Mouse (Mus musculus) hindbrain, embryonic 10.5 days (tissue): ENCODE data around the gene Cd72. TPM values are rescaled to one million over a fixed set of nuclear protein-coding genes. Genes with fewer than 3 reads are reported as not detected.
A peak's percentile ranks its signal among the peaks of the same experiment; 100 is the strongest.

Experiments
- DNase-seq: peaks from one replicate; pipeline ENCODE4 v3.0.0-alpha.2; 2017; ENCODE audit warnings: low spot score
- H3K27ac ChIP-seq: fragments of 300-500 bp; sonication (generic); 2 replicates; pipeline ENCODE4 v1.5.1; 2016; ENCODE audit warnings: mild to moderate bottlenecking, moderate library complexity
- H3K27me3 ChIP-seq: fragments of 300-500 bp; sonication (generic); 2 replicates; pipeline ENCODE4 v1.6.1; 2016; ENCODE audit warnings: mild to moderate bottlenecking; ENCODE audit not compliant: poor library complexity, insufficient read depth, severe bottlenecking
- H3K36me3 ChIP-seq: fragments of 300-500 bp; sonication (generic); 2 replicates; pipeline ENCODE4 v1.6.1; 2016; ENCODE audit warnings: mild to moderate bottlenecking, moderate library complexity
- H3K4me1 ChIP-seq: fragments of 300-500 bp; sonication (generic); replicated peaks from 2 replicates; pipeline ENCODE4 v1.6.1; 2016; ENCODE audit warnings: mild to moderate bottlenecking
- H3K4me3 ChIP-seq: fragments of 300-500 bp; sonication (generic); 2 replicates; pipeline ENCODE4 v1.5.1; 2016; ENCODE audit warnings: mild to moderate bottlenecking, moderate library complexity
- H3K9me3 ChIP-seq: fragments of 300-500 bp; sonication (generic); 2 replicates; pipeline ENCODE4 v1.6.1; 2016; ENCODE audit warnings: mild to moderate bottlenecking, moderate library complexity
- WGBS: fragments of 180-500 bp; shearing (Covaris S2); methylation state at CpG from one replicate; pipeline ENCODE4 v1.1.7; 2016; 5-methylcytosine and 5-hydroxymethylcytosine counted together
- polyA plus RNA-seq: library from polyadenylated mRNA; unstranded; fragments of >200 nt; fragmentation: Nextera tagmentation; extraction: Ambion mirVana; gene quantifications from 2 replicates; pipeline ENCODE4 v1.2.1, GENCODE M21; 2016

The Cd72 gene
- polyA plus RNA-seq, 1 experiment from 2014 or later = 2.4 TPM

DNA sequence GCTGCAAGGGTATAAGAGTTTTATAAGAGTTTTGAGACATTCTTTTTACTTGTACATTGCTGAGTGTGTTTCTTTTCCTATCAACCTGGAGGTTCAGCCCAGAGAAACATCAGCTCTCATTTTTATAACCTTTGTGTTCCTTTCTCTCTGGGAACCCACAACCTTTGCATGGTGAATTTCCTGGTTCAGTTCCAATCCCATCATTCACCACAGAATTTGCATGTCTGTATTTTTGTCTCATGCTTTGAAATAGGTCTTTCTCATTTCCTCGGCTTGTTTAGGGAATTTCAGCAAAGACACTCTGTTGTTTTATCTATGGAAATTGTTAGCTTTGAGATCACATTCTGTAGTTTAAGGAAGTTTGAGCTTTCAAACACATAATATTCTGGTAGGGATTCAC lies 19.2 kb upstream of the Cd72 start:
- no peak overlapping the region for H3K4me3 ChIP-seq
- peaks cover 5% of the 10 kb centered on the region for H3K4me1 ChIP-seq
- no peaks in the 10 kb centered on the region for H3K9me3 ChIP-seq
- DNase-seq = no peak
- no peak overlapping the region for H3K27ac ChIP-seq
- 82% methylated on average over 1 of the region's 1 CpGs for WGBS
- no peaks in the 10 kb centered on the region for H3K36me3 ChIP-seq
- H3K27me3 ChIP-seq = no peaks in the 10 kb centered on the region

DNA sequence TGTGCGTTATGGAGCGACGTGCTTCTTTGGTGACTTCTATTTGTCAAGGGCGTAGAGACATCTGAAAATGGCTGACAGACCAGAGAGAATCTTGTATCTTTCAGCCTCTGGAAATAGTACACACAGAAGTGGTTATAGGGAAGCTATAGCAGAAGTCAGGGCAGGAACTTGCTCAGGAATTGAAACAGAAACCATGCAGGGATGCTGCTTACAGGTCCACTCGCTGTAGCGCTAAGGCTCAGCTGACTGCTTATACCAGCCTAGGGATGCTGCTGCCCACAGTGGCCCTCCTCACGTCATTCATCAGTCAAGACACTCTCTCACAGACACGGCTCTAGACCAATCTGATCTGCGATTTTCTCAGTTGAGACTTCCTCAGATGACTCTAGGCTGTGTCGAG lies 15.9 kb upstream of the Cd72 start:
- Histone ChIP-seq H3K27ac (no peak overlapping the region), H3K27me3 (no peaks in the 10 kb centered on the region), H3K4me3 (no peak overlapping the region), H3K4me1 (no peaks in the 10 kb centered on the region), H3K36me3 (no peaks in the 10 kb centered on the region), H3K9me3 (no peaks in the 10 kb centered on the region)
- no peak for DNase-seq
- 95% methylated on average over 10 of the region's 10 CpGs for WGBS

DNA sequence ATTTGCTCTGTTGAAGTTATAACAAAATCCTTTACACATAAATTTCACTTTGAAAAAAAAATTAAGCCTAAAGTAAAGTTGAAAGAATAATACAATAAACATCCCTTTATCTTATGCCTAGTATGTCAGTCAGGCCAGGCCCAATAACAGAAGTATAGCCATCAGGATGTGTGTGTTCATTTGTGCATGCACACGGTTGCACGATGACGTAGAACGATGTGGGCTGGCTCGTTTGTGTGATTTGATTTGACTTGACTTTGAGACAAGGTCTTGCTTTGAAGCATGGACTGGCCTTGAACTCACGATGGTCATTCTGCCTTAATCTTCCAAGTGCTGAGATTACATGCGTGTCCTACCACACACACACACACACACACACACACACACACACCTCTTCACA lies 12.4 kb upstream of the Cd72 start:
- Histone ChIP-seq H3K36me3 (no peaks in the 10 kb centered on the region), H3K27ac (no peak overlapping the region), H3K4me3 (no peak overlapping the region), H3K4me1 (no peaks in the 10 kb centered on the region), H3K27me3 (no peaks in the 10 kb centered on the region), H3K9me3 (no peaks in the 10 kb centered on the region)
- 93% methylated on average over 7 of the region's 7 CpGs for WGBS
- DNase-seq = no peak

DNA sequence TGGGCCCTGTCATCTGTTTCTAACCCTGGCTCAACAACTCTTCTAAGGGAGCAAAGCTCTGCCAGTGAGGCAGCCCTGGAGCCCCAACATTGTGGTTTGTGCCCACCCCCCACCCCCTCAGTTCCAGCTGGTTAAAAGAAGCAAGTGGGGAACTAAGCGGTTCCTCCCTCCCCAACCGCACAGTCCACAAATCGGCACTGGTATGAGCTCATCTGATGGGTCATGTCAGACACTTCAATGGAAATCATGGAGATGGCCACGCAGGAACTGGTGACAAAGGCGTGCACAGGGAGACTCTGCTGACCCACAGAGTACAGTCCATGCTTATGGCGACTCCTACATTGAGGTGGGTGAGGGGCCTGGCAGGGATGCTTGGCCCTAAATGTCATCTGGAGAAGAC lies 11.5 kb upstream of the Cd72 start:
- Histone ChIP-seq H3K27me3 (no peaks in the 10 kb centered on the region), H3K36me3 (no peaks in the 10 kb centered on the region), H3K9me3 (no peaks in the 10 kb centered on the region), H3K4me1 (no peaks in the 10 kb centered on the region), H3K27ac (no peak overlapping the region), H3K4me3 (no peak overlapping the region)
- WGBS = 88% methylated on average over 6 of the region's 6 CpGs
- no peak for DNase-seq

DNA sequence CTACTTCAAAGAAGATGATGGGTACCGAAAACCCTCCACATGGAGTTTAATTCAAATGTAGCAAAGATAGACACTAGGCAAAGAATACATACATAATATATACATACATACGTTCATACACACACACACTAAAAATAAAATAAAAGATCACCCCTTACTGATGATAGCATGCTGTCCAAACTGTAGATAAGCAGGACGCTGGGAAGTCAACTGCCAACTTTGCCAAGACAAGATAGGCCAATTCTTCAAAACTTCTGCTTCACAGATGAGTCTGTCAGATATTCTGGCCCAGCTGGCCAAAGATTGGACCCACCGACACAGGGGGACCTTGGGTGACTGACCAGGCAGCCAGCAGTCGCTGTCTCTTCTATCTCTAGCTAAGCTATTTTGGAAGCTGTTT lies 8.7 kb upstream of the Cd72 start:
- Histone ChIP-seq H3K36me3 (no peaks in the 10 kb centered on the region), H3K9me3 (no peaks in the 10 kb centered on the region), H3K4me3 (no peak overlapping the region), H3K27ac (no peak overlapping the region), H3K4me1 (0 out of 2 replicates have a peak, but pooled peaks cover 6% of the 10 kb centered on the region), H3K27me3 (no peaks in the 10 kb centered on the region)
- WGBS = 92% methylated on average over 5 of the region's 5 CpGs
- no peak for DNase-seq

DNA sequence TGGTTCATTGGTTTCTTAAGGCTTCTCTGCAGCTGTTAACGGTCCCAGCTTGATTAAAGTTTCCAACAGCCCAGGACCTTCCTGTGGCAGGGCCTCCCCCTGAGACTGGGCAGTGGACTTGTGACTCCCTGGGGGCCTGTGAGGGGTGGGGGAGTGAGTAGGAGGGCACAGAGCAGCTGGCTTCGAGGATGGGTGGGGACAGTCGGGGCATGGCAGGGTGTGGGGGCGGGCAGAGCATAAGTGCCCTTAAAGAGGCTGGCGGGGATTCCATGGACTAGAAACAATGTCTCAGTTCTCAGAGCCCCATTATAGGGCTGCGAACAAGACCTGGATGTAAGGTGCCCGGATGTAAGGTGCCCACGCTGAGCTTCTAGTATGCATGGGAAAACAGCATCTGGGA lies 2.7 kb upstream of the Cd72 start:
- DNase-seq = no peak
- Histone ChIP-seq H3K4me1 (peaks cover 37% of the 10 kb centered on the region), H3K36me3 (no peaks in the 10 kb centered on the region), H3K27me3 (peaks cover 37% of the 10 kb centered on the region), H3K27ac (no peak overlapping the region), H3K9me3 (no peaks in the 10 kb centered on the region), H3K4me3 (no peak overlapping the region)
- WGBS = 14% methylated on average over 8 of the region's 8 CpGs

DNA sequence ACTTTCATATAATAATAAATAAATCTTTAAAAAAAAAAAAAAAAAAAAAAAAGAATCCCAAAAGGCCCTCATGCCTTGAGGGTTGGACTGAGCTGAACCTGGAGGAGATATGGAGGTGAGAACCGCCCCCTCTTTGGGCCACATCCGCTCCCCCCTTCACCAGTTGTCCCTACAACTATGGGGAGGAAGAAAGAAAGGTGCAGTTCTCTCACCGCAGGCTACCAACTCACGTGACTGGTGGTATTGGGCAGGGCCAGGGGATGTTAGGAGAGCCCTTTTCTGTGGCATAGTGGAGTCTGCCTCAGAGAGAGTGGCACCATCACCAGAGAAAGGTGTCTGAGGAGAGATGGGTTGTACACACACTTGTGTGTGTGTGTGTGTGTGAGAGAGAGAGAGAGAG lies 2.0 kb upstream of the Cd72 start:
- Histone ChIP-seq H3K36me3 (no peaks in the 10 kb centered on the region), H3K4me1 (peaks cover 37% of the 10 kb centered on the region), H3K4me3 (no peak overlapping the region), H3K9me3 (no peaks in the 10 kb centered on the region), H3K27me3 (peaks cover 41% of the 10 kb centered on the region), H3K27ac (no peak overlapping the region)
- WGBS = 24% methylated on average over 4 of the region's 4 CpGs
- no peak for DNase-seq

DNA sequence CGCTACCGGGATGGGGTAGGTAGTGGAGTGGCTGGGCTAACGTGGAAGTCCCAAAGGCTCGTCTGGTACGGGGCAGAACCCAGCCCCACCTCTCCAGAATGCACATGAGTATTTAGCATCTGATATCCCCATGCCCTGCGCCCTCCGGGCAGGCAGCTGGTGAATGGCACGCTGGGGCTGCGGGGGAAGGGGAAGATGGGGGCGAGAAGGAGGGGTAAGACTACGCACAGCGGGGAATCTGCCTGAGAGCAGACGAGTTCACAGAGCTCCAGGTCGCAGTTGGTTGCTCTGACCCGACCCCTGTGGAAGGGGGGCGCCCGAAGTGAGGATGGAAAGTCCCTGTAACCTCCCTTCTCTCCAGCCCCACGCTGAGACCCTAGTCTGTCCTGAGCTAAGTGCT lies 1.0 kb downstream of the Cd72 start:
- H3K9me3 ChIP-seq = no peaks in the 10 kb centered on the region
- peak; percentile 42 for DNase-seq
- H3K27ac ChIP-seq = peak overlapping the region; percentile 45; the same call in 1 of the 2 replicates
- peaks cover 41% of the 10 kb centered on the region for H3K27me3 ChIP-seq
- WGBS = under 1% methylated on average over 18 of the region's 18 CpGs
- peaks cover 3% of the 10 kb centered on the region for H3K36me3 ChIP-seq
- H3K4me1 ChIP-seq = peaks cover 31% of the 10 kb centered on the region
- H3K4me3 ChIP-seq = peak overlapping the region; percentile 48

DNA sequence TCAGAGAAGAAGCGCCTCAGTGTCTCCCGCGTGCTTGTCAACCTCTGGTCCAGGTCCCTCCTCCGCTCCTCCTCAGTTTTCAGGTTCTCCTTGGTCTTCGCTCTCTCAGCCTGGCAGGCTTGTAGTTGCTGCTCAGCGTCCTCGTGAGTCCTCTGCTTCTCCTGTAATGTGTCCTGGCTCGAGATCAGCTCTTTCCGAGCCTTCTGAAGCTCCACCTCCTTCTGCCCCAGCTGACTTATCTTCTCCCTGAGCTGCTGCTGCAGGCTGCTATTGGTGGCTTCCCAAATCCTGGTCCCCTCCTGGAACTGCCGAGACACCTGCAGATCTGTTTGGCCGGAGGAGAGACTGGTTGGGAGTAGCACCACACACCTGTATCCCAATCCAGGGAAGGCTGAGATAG lies 2.1 kb downstream of the Cd72 start:
- no peaks in the 10 kb centered on the region for H3K9me3 ChIP-seq
- peaks cover 30% of the 10 kb centered on the region for H3K4me1 ChIP-seq
- no peak overlapping the region for H3K27ac ChIP-seq
- H3K36me3 ChIP-seq = peaks cover 14% of the 10 kb centered on the region
- H3K4me3 ChIP-seq = no peak overlapping the region
- no peak for DNase-seq
- H3K27me3 ChIP-seq = peaks cover 41% of the 10 kb centered on the region
- WGBS = 66% methylated on average over 11 of the region's 11 CpGs

DNA sequence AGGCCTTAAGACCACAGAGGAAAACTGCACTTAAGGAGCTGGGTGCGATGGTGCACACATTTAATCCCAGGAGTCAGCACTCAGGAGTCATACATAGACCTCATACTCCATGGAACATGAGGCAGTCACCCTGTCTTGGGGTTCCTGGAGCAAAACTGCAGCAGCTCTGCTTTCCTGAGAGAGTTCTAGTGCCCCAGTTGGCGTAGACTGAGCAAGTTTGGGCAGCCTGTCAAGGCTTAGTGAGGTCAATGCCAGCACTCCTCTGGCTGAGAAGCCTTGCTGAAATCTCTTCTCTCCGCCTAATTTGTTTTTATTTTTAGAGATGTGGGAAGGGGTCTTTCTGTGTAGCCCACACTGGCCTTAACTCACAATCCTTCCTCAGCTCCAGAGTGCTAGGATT lies 5.9 kb downstream of the Cd72 start:
- Histone ChIP-seq H3K4me1 (peaks cover 21% of the 10 kb centered on the region), H3K27ac (no peak overlapping the region), H3K27me3 (peaks cover 18% of the 10 kb centered on the region), H3K36me3 (peaks cover 42% of the 10 kb centered on the region), H3K4me3 (no peak overlapping the region), H3K9me3 (no peaks in the 10 kb centered on the region)
- WGBS = 95% methylated on average over 3 of the region's 3 CpGs
- no peak for DNase-seq

DNA sequence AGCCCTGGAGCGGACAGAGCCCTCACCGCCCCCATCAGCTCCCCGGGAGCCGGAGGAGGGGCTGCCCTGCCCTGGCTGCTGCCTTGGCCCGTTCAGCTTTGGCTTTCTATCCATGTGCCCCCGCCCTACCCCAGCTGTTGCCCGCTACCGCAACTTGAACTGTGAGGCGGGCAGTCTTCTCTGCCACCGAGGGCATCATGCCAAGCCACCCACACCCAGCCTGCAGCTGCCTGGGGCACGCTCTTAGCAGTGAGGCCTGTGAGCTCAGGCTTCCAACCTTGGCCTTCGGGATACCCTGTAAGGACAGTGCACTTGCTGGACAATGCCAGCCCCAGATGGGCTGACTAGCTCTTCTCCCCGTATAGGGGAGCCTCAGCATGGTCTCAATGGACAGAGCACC lies 7.2 kb downstream of the Cd72 start:
- DNase-seq = no peak
- 92% methylated on average over 13 of the region's 13 CpGs for WGBS
- Histone ChIP-seq H3K27ac (no peak overlapping the region), H3K27me3 (peaks cover 5% of the 10 kb centered on the region), H3K36me3 (peaks cover 42% of the 10 kb centered on the region), H3K4me3 (no peak overlapping the region), H3K4me1 (peaks cover 16% of the 10 kb centered on the region), H3K9me3 (no peaks in the 10 kb centered on the region)

DNA sequence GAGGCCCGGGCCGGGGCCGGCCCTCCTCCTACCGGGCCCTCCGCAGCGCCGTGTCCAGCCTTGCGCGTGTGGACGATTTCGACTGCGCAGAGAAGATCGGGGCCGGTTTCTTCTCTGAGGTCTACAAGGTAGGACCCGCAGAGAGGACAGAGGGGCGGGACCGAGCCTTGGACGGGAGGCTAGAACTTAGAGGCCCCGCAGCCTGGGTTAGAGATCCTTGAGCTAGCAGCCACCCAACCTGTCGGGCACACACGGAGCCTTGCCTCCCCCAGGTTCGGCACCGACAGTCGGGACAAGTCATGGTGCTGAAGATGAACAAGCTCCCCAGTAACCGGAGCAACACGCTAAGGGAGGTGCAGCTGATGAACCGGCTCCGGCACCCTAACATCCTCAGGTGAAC lies 10.9 kb downstream of the Cd72 start:
- DNase-seq = peak; percentile 50
- 1% methylated on average over 28 of the region's 28 CpGs for WGBS
- Histone ChIP-seq H3K27ac (peak overlapping the region; percentile 97), H3K9me3 (no peaks in the 10 kb centered on the region), H3K4me1 (peaks cover 16% of the 10 kb centered on the region), H3K4me3 (peak overlapping the region; percentile 91), H3K27me3 (peaks cover 3% of the 10 kb centered on the region; the same call in 1 of the 2 replicates), H3K36me3 (peaks cover 40% of the 10 kb centered on the region)

DNA sequence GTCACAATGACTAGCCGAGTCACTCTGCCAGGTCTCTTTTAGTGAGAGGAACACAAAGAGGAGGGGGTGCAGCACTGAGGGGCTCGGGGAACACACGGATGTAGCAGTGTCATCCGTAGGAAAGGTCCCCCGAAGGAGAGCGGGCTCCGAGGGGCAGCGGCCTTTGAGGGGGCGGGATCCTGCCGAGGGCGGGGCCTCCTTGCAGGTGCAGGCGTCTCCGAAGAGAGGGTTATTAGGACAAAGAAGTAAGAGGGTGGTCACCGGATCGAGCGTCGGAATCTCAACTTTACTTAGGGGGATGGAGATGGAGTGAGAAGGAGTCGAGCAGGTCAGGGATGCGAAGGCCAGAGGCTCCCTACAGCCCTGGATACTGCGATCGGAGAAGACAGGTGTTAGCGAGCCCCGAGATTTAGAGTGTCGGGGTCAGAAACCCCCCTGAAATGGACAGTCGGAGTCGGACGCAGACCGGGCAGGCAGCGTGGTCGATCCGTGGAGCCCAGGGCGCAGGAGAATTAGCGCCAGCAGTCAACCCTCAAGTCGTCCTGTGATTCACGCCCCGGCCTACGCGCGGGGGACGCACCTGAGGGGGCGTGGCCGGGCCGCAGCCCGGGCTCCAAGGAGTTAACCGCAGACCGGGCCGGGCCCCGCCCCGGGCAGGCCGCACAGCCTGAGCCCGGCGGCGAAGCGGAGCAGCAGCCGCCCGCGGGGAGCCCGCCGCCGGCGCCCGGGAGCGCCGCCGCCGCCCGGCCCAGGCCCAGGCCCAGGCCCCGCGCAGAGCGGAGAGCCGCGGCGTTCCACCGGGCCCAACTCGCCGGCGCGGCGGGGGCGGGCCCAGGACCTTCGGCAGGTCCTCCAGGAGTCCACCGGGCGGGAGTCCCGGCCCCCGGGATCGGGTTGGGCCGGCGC lies 11.7 kb downstream of the Cd72 start:
- no peaks in the 10 kb centered on the region for H3K9me3 ChIP-seq
- WGBS = under 1% methylated on average over 88 of the region's 88 CpGs
- peaks cover 3% of the 10 kb centered on the region; the same call in 1 of the 2 replicates for H3K27me3 ChIP-seq
- H3K27ac ChIP-seq = peak overlapping the region; percentile 97
- peak overlapping the region; percentile 91 for H3K4me3 ChIP-seq
- H3K4me1 ChIP-seq = peaks cover 16% of the 10 kb centered on the region
- peaks cover 32% of the 10 kb centered on the region for H3K36me3 ChIP-seq
- DNase-seq = peak; percentile 71
